Mouse (Mus musculus): Measurements from ENCODE around the gene Slc37a2. TPM values are rescaled to one million over a fixed set of nuclear protein-coding genes. Genes with fewer than 3 reads are reported as not detected.

Slc37a2 gene
- polyA plus RNA-seq, 1 experiment from 2014 or later = 1.5 TPM

DNA sequence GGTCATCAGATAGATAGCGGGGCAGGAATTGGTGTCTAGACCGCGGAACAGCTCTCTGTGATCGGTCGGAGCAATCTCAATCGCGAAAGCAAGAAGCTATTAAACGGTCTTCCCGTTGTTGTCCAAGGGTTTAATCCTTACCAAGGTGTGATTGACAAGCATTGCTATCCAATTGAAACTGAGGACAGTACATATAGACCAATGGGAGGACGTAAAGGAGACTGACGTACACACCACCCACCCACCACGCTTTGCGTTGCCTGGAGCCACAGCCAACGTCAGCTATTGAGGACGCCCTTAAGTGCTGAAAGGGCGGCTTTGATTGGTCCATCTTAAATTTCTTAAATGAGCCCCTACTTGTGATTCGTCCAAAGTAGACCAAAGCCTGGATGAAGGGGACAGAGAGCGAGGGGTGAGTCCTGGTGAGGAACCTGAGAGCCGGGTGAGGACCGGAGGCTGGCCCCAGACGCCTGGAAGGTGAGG lies 47.6 kb downstream of the Slc37a2 start, which contains the start of gene Tmem218:
TSS of gene Tmem218 (plus strand) at position 295 of the 483 bp plus-strand sequence.
- WGBS (ENCODE audit: insufficient replicate concordance) = under 1% methylated on average over 21 of the region's 21 CpGs
- Histone ChIP-seq H3K36me3 (no peaks in the 10 kb centered on the region), H3K4me2 (peak within 1 kb of the TSS; percentile 82), H3K27ac (peak within 1 kb of the TSS; percentile 72), H3K4me3 (peak within 1 kb of the TSS; percentile 66), H3K9me3 (replicated peaks) (no peaks in the 10 kb centered on the region), H3K9ac (peak within 1 kb of the TSS; percentile 73), H3K27me3 (replicated peaks) (no peaks in the 10 kb centered on the region), H3K4me1 (peaks cover 18% of the 10 kb centered on the region)
- ATAC-seq = peak; percentile 100

DNA sequence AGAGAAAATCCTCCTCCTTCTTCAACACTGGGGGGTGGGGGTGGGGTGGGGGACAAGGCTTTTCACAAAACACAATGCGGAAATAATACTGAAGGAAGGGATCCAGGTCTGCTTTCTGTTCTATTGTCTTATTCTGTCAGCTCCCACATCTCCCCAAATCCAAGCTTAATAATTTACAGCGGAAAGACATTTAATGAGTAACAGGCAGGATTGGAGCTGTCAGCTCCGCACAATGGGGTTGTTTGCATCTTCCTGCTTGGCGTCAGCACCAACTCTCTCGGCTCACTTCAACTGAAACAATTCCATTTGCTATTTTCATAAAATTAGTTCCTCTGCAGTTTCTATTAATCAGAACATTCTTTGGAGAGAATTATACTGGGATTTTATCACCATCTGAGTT lies 51.7 kb downstream of the Slc37a2 start:
- Histone ChIP-seq H3K4me3 (no peak overlapping the region), H3K27me3 (replicated peaks) (no peaks in the 10 kb centered on the region), H3K27ac (no peak overlapping the region), H3K4me1 (peaks cover 13% of the 10 kb centered on the region), H3K36me3 (no peaks in the 10 kb centered on the region), H3K9ac (no peak overlapping the region), H3K4me2 (no peak overlapping the region), H3K9me3 (replicated peaks) (no peaks in the 10 kb centered on the region)
- WGBS (ENCODE audit: insufficient replicate concordance) = 72% methylated on average over 5 of the region's 5 CpGs
- no peak for ATAC-seq

DNA sequence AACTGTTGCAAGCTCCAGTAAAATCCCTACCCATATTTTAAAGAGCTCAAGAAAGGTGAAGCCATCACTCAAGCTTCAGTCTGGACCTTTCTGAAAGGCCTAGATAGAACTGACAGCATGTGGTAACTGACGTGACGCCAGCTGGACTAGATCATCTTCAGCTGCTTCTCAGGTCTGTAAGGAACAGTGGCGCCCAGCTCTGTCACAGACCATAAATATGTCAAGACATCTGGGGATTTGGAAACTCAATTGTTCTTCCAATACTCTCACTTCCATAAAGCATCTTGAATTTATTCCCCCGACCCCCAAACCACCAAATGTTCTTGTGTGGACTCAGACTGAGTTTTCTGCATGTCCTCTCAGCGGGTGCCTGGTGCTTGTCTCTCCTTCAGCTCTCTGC lies 55.1 kb downstream of the Slc37a2 start:
- H3K9ac ChIP-seq = no peak overlapping the region
- no peak overlapping the region for H3K27ac ChIP-seq
- no peak overlapping the region for H3K4me3 ChIP-seq
- WGBS (ENCODE audit: insufficient replicate concordance) = 63% methylated on average over 5 of the region's 5 CpGs
- no peaks in the 10 kb centered on the region for H3K9me3 ChIP-seq (replicated peaks)
- no peak overlapping the region for H3K4me2 ChIP-seq
- no peaks in the 10 kb centered on the region for H3K36me3 ChIP-seq
- no peak for ATAC-seq
- no peaks in the 10 kb centered on the region for H3K27me3 ChIP-seq (replicated peaks)
- H3K4me1 ChIP-seq = no peaks in the 10 kb centered on the region

DNA sequence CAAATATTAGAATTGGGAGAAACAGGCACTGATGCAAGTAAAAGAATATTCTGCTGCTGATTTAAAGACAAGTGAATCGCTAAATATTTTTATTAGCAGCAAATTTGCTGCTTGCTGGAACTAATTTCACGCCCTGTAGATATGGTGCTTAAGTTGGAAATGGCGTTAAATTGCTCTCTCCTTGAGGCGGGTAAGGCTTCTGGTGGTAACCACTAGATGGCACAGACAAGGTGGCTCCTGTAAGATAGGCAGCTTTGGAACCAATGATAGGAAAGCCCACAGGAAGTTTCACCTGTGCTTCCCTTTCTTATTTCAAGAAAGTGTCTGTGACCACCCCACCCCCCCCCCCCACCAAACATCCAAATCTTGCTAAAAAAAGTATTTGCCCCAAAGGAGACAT lies 58.5 kb downstream of the Slc37a2 start:
- Histone ChIP-seq H3K36me3 (no peaks in the 10 kb centered on the region), H3K9me3 (replicated peaks) (no peaks in the 10 kb centered on the region), H3K27ac (no peak overlapping the region), H3K9ac (no peak overlapping the region), H3K4me2 (no peak overlapping the region), H3K4me1 (no peaks in the 10 kb centered on the region), H3K27me3 (replicated peaks) (no peaks in the 10 kb centered on the region), H3K4me3 (no peak overlapping the region)
- WGBS (ENCODE audit: insufficient replicate concordance) = 50% methylated on average over 4 of the region's 4 CpGs
- ATAC-seq = no peak

DNA sequence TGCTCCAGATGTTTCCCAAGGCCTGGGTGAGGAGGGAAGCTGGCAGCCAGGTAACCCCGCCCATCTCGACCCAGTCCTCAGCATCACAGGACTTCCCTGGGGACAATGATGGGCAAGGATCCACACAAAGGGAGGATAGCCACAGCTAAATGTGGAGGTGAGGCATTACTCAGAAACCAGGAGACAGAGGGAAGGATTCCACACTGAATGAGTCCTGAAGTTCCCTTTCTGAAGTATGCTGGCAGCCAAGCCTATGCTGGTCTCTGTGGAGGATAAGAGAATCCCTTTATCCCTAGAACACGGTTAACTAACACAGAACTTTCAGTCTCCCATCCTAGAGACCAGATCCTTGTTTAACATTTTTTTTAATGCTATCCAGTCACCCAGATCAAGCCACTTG lies 67.5 kb downstream of the Slc37a2 start:
- H3K9me3 ChIP-seq (replicated peaks) = no peaks in the 10 kb centered on the region
- no peaks in the 10 kb centered on the region for H3K36me3 ChIP-seq
- H3K27me3 ChIP-seq (replicated peaks) = no peaks in the 10 kb centered on the region
- no peaks in the 10 kb centered on the region for H3K4me1 ChIP-seq
- no peak for ATAC-seq
- H3K4me2 ChIP-seq = no peak overlapping the region
- no peak overlapping the region for H3K4me3 ChIP-seq
- no peak overlapping the region for H3K9ac ChIP-seq
- WGBS (ENCODE audit: insufficient replicate concordance) = 64% methylated on average over 3 of the region's 3 CpGs
- H3K27ac ChIP-seq = no peak overlapping the region

DNA sequence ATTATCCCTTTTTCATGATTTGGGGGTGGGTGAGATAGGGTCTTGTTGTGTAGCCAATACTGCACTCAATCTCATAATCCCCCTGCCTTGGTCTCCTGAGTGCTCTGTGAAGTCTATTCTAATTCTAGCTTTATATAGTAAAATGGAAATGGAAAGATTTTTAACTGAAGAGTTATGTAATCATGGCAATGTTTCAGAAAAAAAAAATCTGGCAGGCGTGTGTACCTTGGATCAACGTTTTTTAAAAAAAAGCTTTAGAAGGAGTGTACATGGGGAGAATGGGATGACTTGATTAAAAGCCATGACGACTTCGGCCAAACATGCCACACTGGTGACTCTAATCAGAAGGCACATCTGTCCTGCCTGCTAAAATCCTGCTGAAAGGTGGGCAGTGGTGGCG lies 68.1 kb downstream of the Slc37a2 start:
- H3K27ac ChIP-seq = no peak overlapping the region
- H3K4me2 ChIP-seq = no peak overlapping the region
- no peak overlapping the region for H3K9ac ChIP-seq
- 68% methylated on average over 5 of the region's 5 CpGs for WGBS (ENCODE audit: insufficient replicate concordance)
- no peaks in the 10 kb centered on the region for H3K36me3 ChIP-seq
- H3K4me1 ChIP-seq = no peaks in the 10 kb centered on the region
- no peaks in the 10 kb centered on the region for H3K27me3 ChIP-seq (replicated peaks)
- ATAC-seq = no peak
- H3K4me3 ChIP-seq = no peak overlapping the region
- no peaks in the 10 kb centered on the region for H3K9me3 ChIP-seq (replicated peaks)

DNA sequence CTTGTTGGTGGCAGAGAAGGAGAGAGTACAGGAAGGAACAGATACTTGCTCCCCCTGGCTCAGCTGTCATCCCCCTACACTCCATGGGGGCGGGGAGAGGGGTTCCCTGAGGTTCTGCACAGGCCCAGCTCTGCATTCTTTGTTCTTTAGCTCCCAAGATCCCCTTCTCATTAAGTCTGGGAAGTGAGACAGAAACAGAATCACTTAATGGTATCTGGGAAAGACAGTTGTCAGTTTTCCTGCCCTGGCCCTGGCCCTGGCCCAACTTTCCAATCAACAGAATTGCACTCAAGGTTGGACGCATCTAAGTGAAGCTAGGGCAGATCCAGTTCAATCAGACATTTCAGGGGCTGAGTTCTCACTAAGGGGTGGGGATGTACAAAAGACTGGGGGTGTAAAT lies 72.4 kb downstream of the Slc37a2 start:
- WGBS (ENCODE audit: insufficient replicate concordance) = 45% methylated on average over 2 of the region's 2 CpGs

DNA sequence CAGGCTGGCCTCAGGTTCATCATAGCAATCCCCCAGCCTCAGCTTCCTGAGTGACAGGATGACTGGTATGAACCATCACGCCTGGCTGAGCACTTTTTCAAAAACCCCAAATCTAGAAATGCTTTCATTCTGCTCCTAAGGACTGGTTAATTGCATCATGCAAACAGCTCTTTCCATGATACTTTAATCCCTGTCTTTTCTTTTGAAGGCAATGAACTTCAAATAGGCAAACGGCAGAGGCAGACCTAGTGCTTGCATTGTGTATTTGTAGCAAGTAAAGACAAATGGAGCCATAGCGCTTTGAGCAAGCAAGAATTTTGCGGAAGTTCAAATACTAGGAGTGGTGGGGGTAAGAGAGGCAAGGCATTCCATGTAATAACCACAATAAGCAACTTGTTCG lies 73.9 kb downstream of the Slc37a2 start:
- Histone ChIP-seq H3K27me3 (replicated peaks) (0 out of 2 replicates have a peak, but pooled peaks cover under 1% of the 10 kb centered on the region), H3K4me1 (0 out of 2 replicates have a peak, but pooled peaks cover 6% of the 10 kb centered on the region), H3K9ac (no peak overlapping the region), H3K4me2 (no peak overlapping the region), H3K4me3 (no peak overlapping the region), H3K9me3 (replicated peaks) (no peaks in the 10 kb centered on the region), H3K27ac (no peak overlapping the region), H3K36me3 (no peaks in the 10 kb centered on the region)
- no peak for ATAC-seq
- 63% methylated on average over 5 of the region's 5 CpGs for WGBS (ENCODE audit: insufficient replicate concordance)

More for the DNA sequence above, 72.4 kb downstream of the Slc37a2 start:
- H3K4me3 ChIP-seq = no peak overlapping the region
- no peaks in the 10 kb centered on the region for H3K27me3 ChIP-seq (replicated peaks)
- 0 out of 2 replicates have a peak, but pooled peaks cover 6% of the 10 kb centered on the region for H3K4me1 ChIP-seq
- no peak overlapping the region for H3K9ac ChIP-seq
- no peak overlapping the region for H3K27ac ChIP-seq
- no peaks in the 10 kb centered on the region for H3K9me3 ChIP-seq (replicated peaks)
- H3K36me3 ChIP-seq = no peaks in the 10 kb centered on the region
- no peak for ATAC-seq
- H3K4me2 ChIP-seq = no peak overlapping the region

DNA sequence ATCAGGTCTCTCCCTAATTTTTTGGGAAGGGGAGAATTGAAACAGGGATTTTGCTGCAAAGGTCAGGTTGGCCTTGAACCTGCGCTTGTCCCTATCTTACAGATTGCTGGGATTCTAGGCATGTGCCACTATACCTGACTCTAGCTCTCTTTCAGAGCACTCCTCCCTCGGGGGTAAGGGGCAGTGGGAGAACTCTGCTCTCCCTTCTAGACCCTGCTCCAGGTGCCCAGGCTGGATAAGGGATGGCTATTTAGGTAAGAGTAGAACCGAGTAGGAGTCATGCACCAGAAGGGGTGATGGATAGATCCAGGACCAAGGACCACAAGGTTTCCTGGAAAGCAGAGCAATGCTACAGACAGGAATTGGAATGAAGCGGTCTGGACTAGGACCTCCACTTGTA lies 75.9 kb downstream of the Slc37a2 start:
- H3K4me3 ChIP-seq = no peak overlapping the region
- H3K4me1 ChIP-seq = 0 out of 2 replicates have a peak, but pooled peaks cover 6% of the 10 kb centered on the region
- 63% methylated on average over 4 of the region's 4 CpGs for WGBS (ENCODE audit: insufficient replicate concordance)
- peaks cover 10% of the 10 kb centered on the region; the same call in 1 of the 2 replicates for H3K27me3 ChIP-seq (replicated peaks)
- no peaks in the 10 kb centered on the region for H3K36me3 ChIP-seq
- no peak overlapping the region for H3K27ac ChIP-seq
- H3K9ac ChIP-seq = no peak overlapping the region
- no peak for ATAC-seq
- no peaks in the 10 kb centered on the region for H3K9me3 ChIP-seq (replicated peaks)
- H3K4me2 ChIP-seq = no peak overlapping the region

DNA sequence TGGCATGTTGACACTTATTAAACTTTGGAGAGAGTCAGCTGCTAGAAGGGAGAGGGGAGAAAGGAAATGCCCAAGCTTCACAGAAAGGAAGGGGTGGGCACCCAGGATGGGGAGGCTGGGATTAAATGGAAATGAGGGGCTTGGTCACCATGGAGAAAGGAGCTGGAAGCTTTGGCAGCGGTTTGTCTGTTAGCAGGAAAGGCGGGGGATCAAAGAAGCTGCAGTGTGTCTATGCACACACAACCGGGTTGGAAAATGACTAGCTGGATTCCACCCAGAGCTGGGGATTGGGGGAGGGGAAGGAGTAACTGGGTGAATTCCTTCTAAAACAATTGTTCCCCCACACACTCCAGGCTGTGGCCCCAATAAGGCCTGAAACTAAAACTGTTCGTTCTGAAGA lies 76.6 kb downstream of the Slc37a2 start:
- Histone ChIP-seq H3K9me3 (replicated peaks) (no peaks in the 10 kb centered on the region), H3K9ac (no peak overlapping the region), H3K4me2 (no peak overlapping the region), H3K27me3 (replicated peaks) (peaks cover 12% of the 10 kb centered on the region; the same call in 1 of the 2 replicates), H3K27ac (no peak overlapping the region), H3K4me3 (no peak overlapping the region), H3K36me3 (no peaks in the 10 kb centered on the region), H3K4me1 (0 out of 2 replicates have a peak, but pooled peaks cover 6% of the 10 kb centered on the region)
- ATAC-seq = no peak
- 33% methylated on average over 4 of the region's 4 CpGs for WGBS (ENCODE audit: insufficient replicate concordance)

Other genes with a start within 250 kb of the Slc37a2 start
- gene Pknox2, start 108.3 kb downstream of the Slc37a2 start, polyA plus RNA-seq (2016; fragmentation: Nextera tagmentation; extraction: Ambion mirVana) = 0.57 and 0.99 TPM in 2 replicates
- gene Tmem218, start 47.5 kb downstream of the Slc37a2 start, polyA plus RNA-seq (2016; fragmentation: Nextera tagmentation; extraction: Ambion mirVana) = 3.9 TPM in 2 replicates
- gene Ccdc15, start 92.7 kb upstream of the Slc37a2 start, polyA plus RNA-seq (2016; fragmentation: Nextera tagmentation; extraction: Ambion mirVana) = 5.6 and 6.9 TPM in 2 replicates
- gene Hepacam, start 111.6 kb upstream of the Slc37a2 start, polyA plus RNA-seq (2016; fragmentation: Nextera tagmentation; extraction: Ambion mirVana) = 0.05 TPM in 1 of 2 replicates, not detected in the other
- 4.4 and 5.1 TPM in 2 replicates for gene Robo4, start 146.2 kb upstream of the Slc37a2 start, polyA plus RNA-seq (2016; fragmentation: Nextera tagmentation; extraction: Ambion mirVana)
- gene Robo3, start 177.5 kb upstream of the Slc37a2 start, polyA plus RNA-seq (2016; fragmentation: Nextera tagmentation; extraction: Ambion mirVana) = 0.25 and 0.26 TPM in 2 replicates
- gene Msantd2, start 233.6 kb upstream of the Slc37a2 start, polyA plus RNA-seq (2016; fragmentation: Nextera tagmentation; extraction: Ambion mirVana) = 11.3 and 11.8 TPM in 2 replicates